Mouse (Mus musculus): ENCODE measurements at regions not wholly inside any gene's neighbourhood (a gene's known extent, or its start where the extent isn't known, plus 50 kb on each side); places are given as distances from the start of the nearest gene placed in this dataset.

DNA sequence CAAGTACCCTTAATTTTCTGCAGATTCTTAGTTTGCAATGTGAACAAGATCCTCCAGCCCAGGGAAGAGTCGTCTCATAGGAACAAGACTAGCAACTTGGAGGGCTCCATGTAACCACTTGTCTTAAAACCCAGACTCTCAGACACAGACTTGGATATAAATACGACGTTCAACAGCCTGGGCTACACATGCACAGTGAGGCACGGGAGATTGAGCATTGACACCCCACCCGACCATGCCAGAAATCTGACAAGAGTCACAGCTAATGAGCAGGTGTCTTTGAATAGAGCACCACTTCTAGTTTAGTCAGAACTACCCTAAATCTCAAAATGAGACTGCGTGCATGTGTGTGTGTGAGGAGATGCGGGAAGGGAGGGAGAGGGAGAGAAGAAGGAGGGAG lies 243.5 kb downstream of the Sox4 start:
- TF ChIP-seq CTCF (IDR thresholded peaks at IDR 0.05; ENCODE audit: insufficient read depth, low read depth, low read length) (no peak), POLR2A (IDR thresholded peaks at IDR 0.05; ENCODE audit: insufficient read depth, low read depth, low read length) (no peak)

Data from olfactory bulb, adult 2 months (tissue).